Mouse (Mus musculus) ES-E14 (cell line): Measurements from ENCODE around the gene Bpifb4. TPM values are rescaled to one million over a fixed set of nuclear protein-coding genes. Genes with fewer than 3 reads are reported as not detected.

Experiments
- DNase-seq: peaks from one replicate; pipeline ENCODE4 v3.0.0-alpha.2; 2013; ENCODE audit warnings: low read depth, low spot score
- H3K27ac ChIP-seq: 2 replicates; pipeline ENCODE4 v1.5.1; 2012; ENCODE audit warnings: low read depth, mild to moderate bottlenecking, low read length, moderate library complexity, mixed read lengths; ENCODE audit not compliant: poor library complexity, insufficient read depth, severe bottlenecking
- H3K36me3 ChIP-seq: 2 replicates; pipeline ENCODE4 v1.6.1; 2012; ENCODE audit warnings: mild to moderate bottlenecking, low read length, moderate library complexity, mixed read lengths; ENCODE audit not compliant: control insufficient read depth, poor library complexity, insufficient read depth, severe bottlenecking
- H3K4me1 ChIP-seq, 2 experiments: fragments of 150-350 bp in 1 of 2; sonication (generic) in 1 of 2; 2 replicates each; pipeline ENCODE4 v1.6.1; 2012; ENCODE audit warnings: low read length in 2 of 2, mild to moderate bottlenecking in 1 of 2, mixed read lengths in 1 of 2; ENCODE audit not compliant: control insufficient read depth in 2 of 2, insufficient read depth in 2 of 2, poor library complexity in 1 of 2
- H3K4me3 ChIP-seq, 2 experiments: fragments of 150-350 bp in 1 of 2; sonication (generic) in 1 of 2; 2 replicates each; pipeline ENCODE4 v1.5.1; 2012; ENCODE audit warnings: low read length in 2 of 2, low read depth in 1 of 2, mild to moderate bottlenecking in 1 of 2, mixed read lengths in 1 of 2; ENCODE audit not compliant: insufficient read depth in 1 of 2, poor library complexity in 1 of 2, severe bottlenecking in 1 of 2
- H3K9ac ChIP-seq: 2 replicates; pipeline ENCODE4 v1.6.1; 2012; ENCODE audit warnings: low read depth, mild to moderate bottlenecking, low read length, mixed read lengths; ENCODE audit not compliant: poor library complexity, insufficient read depth, severe bottlenecking
- H3K9me3 ChIP-seq: fragments of 150-350 bp; sonication (generic); 2 replicates; pipeline ENCODE4 v1.6.1; 2012; ENCODE audit warnings: low read depth, mild to moderate bottlenecking, low read length; ENCODE audit not compliant: control insufficient read depth, insufficient read depth
- CHD2 ChIP-seq: IDR thresholded peaks from 2 replicates; pipeline ENCODE4 v1.6.1; 2014; ENCODE audit warnings: mild to moderate bottlenecking, low read depth, low read length, inconsistent platforms
- HCFC1 ChIP-seq: IDR thresholded peaks from 2 replicates; pipeline ENCODE4 v1.6.1; 2012; ENCODE audit warnings: low read length, inconsistent platforms, borderline replicate concordance; ENCODE audit not compliant: insufficient read depth
- MAFK ChIP-seq: IDR thresholded peaks from 2 replicates; pipeline ENCODE4 v1.6.1; 2014; ENCODE audit warnings: mild to moderate bottlenecking, low read depth, low read length, inconsistent platforms; ENCODE audit not compliant: insufficient read depth
- ZC3H11A ChIP-seq: IDR thresholded peaks from 2 replicates; pipeline ENCODE4 v1.6.1; 2012; ENCODE audit warnings: low read depth, mild to moderate bottlenecking, inconsistent platforms, low read length, borderline replicate concordance
- ZNF384 ChIP-seq: IDR thresholded peaks from 2 replicates; pipeline ENCODE4 v1.6.1; 2012; ENCODE audit warnings: low read depth, low read length, inconsistent platforms
- in situ Hi-C, 2 experiments: fragments of 600-800 bp; cut with MboI; formaldehyde crosslinking; loops; one replicate each; pipeline ENCODE4 v1.15.1; 2025; ENCODE audit warnings: low sequenced_read_pairs in 2 of 2, inconsistent platforms in 1 of 2; ENCODE audit not compliant: unreplicated experiment in 2 of 2
- total RNA-seq: library from RNA; depleted of rRNA; stranded (reverse); fragments of 300-350 nt; gene quantifications from 2 replicates; pipeline ENCODE4 v1.2.3, GENCODE M21; 2012; rRNA removed

Gene Bpifb4
- total RNA-seq, result not detected in 2 replicates

DNA sequence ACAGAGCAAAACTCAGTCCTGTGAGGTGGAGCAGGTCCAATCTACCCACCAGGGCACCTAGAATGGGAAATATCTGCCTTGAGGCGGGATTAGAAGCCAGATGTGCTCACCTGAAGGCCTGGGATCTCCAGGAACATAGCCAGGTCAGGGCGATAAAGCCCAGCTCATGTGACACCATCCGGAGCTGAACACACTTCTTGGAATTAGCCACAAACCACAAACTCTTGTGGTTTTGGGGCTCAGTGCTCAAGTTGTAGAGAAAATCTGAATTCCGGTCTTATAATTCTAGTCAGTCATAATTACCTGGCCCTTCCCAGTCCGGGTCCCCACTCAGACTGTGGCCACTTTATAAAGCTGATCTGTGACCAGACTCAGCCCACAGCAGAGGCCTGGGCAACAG, at the start of gene Bpifb4:
TSS of gene Bpifb4 (plus strand) at position 370 of the 400 bp plus-strand sequence.
- Histone ChIP-seq H3K9me3 (no peaks in the 10 kb centered on the region), H3K27ac (no peak within 1 kb of the TSS), H3K4me1 (no peaks in the 10 kb centered on the region), H3K9ac (no peak within 1 kb of the TSS), H3K36me3 (no peaks in the 10 kb centered on the region), H3K4me3 (no peak within 1 kb of the TSS)
- TF ChIP-seq ZNF384 (no peak), MAFK (no peak), ZC3H11A (no peak), HCFC1 (no peak), CHD2 (no peak)
- in situ Hi-C loops, result no loop called here
- no peak for DNase-seq

DNA sequence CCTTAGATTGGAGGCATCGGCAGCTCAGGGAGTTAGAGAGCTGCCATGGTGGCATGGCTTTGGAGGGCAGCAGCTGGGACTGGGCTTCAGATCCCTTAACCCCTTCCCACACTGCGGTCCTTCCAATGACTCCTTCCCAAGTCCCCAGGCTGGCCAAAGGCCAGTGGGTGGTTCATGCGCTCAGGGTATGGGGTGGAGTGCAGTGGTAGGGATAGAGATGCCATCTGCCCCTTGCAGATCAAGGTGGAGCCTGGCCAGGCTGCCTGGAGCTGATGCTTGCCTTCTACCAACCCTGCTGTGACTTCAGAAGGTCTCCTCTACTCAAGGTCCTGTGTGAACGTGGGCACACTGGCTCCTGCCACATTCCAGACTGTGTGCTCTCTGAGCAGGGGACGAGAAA, 38.9 kb upstream of the Bpifb4 start:
- Histone ChIP-seq H3K36me3 (no peaks in the 10 kb centered on the region), H3K4me3 (no peak overlapping the region), H3K9me3 (no peaks in the 10 kb centered on the region), H3K9ac (no peak overlapping the region), H3K27ac (no peak overlapping the region), H3K4me1 (no peaks in the 10 kb centered on the region)
- TF ChIP-seq MAFK, result no peak
- TF ChIP-seq CHD2, result no peak
- TF ChIP-seq ZC3H11A, result no peak
- no peak for TF ChIP-seq ZNF384
- TF ChIP-seq HCFC1, result no peak
- DNase-seq, result no peak
- in situ Hi-C loops, result no loop called here

DNA sequence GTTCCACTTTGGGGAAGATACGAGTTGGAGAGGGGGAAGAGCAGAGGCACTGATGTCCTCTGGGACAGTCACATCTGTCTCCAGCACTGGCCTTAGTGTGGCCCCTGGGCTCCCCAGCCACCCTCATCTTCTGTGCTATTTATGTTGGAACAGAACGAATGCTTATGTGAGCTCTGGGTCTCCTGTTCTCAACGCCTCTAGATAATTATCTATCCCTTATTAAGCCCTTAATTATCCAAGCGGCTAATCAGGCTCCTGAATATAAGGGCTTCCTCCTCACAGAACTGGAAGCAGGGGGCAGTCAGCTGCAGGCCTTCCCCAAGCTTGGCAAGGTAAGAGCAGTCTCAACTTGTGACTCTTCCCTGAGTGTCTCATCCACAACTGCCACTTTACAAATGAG, 37.9 kb upstream of the Bpifb4 start, which contains the start of gene Bpifb6:
TSS of gene Bpifb6 (plus strand) at position 301 of the 400 bp plus-strand sequence.
- Histone ChIP-seq H3K4me1 (no peaks in the 10 kb centered on the region), H3K9ac (no peak within 1 kb of the TSS), H3K27ac (no peak within 1 kb of the TSS), H3K4me3 (no peak within 1 kb of the TSS), H3K9me3 (no peaks in the 10 kb centered on the region), H3K36me3 (no peaks in the 10 kb centered on the region)
- in situ Hi-C loops, result no loop called here
- TF ChIP-seq ZNF384 (no peak), CHD2 (no peak), ZC3H11A (no peak), HCFC1 (no peak), MAFK (no peak)
- no peak for DNase-seq

DNA sequence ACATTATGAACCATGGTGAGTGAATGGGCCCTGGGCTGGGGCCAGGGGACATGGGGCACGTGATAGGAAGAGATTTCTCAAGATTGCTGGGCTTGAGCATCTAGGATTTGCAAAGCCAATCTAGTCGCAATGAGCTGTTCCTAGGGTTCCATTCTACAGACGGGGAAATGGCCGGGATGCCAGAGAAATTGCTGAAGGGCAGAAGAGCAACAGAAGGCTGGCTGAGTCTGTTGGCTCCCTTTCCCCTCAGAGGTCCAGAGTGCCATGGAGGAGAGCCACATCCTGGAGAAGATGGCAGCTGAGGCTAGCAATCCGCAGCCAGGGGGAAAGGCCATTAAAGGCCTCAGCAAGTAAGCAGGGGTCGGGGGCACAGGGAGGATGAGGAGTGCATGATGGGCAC, 35.3 kb upstream of the Bpifb4 start:
- H3K27ac ChIP-seq, result no peak overlapping the region
- no peak for DNase-seq
- H3K9me3 ChIP-seq, result no peaks in the 10 kb centered on the region
- no peak for TF ChIP-seq HCFC1
- no peak for TF ChIP-seq ZC3H11A
- no peak for TF ChIP-seq CHD2
- TF ChIP-seq MAFK, result no peak
- no peak for TF ChIP-seq ZNF384
- H3K4me1 ChIP-seq, result no peaks in the 10 kb centered on the region
- no peaks in the 10 kb centered on the region for H3K36me3 ChIP-seq
- no peak overlapping the region for H3K4me3 ChIP-seq
- H3K9ac ChIP-seq, result no peak overlapping the region
- in situ Hi-C loops, result no loop called here

DNA sequence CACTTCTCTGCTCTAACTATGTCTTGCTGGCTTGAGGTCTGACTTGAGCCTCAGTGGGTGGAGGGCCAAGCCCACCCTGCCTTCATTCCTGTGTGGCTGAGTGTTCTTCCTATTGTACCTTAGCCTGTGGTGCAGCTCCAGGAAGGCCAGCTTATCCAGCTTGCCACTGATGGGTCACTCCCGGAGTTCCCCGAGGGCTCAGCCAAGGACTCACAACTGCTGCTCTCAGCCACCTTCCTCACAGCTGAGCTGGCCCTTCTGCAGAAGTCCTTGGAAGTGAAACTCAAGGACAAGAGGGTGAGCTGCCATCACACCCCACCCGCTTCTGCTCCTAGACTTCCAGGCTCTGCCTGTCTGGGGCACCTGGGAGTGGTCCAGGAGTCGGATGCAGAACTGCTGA, 31.4 kb upstream of the Bpifb4 start:
- Histone ChIP-seq H3K4me1 (no peaks in the 10 kb centered on the region), H3K4me3 (no peak overlapping the region), H3K27ac (no peak overlapping the region), H3K36me3 (no peaks in the 10 kb centered on the region), H3K9ac (no peak overlapping the region), H3K9me3 (no peaks in the 10 kb centered on the region)
- DNase-seq, result no peak
- in situ Hi-C loops, result no loop called here
- TF ChIP-seq ZNF384 (no peak), HCFC1 (no peak)
